Mouse (Mus musculus): ENCODE data around the gene Depdc1b.

Gene Depdc1b

GRCm38 (mm10) chr13:108317414-108317813 lies 1.3 kb downstream of the Depdc1b start:
- no peak for DNase-seq (ENCODE audit: low read depth, low spot score)

GRCm38 (mm10) chr13:108319028-108319427 lies 2.9 kb downstream of the Depdc1b start:
- DNase-seq (ENCODE audit: low read depth, low spot score), result no peak

- no peak for DNase-seq (ENCODE audit: low read depth, low spot score)
Measured at GRCm38 (mm10) chr13:108320216-108320615, 4.1 kb downstream of the Depdc1b start.

- DNase-seq (ENCODE audit: low read depth, low spot score), result no peak
Measured at GRCm38 (mm10) chr13:108322466-108322865, 6.3 kb downstream of the Depdc1b start.

GRCm38 (mm10) chr13:108323317-108323716 lies 7.2 kb downstream of the Depdc1b start:
- DNase-seq (ENCODE audit: low read depth, low spot score), result no peak

GRCm38 (mm10) chr13:108323866-108324829 lies 8.0 kb downstream of the Depdc1b start:
- DNase-seq (ENCODE audit: low read depth, low spot score), result no peak

GRCm38 (mm10) chr13:108325871-108326270 lies 9.7 kb downstream of the Depdc1b start:
- no peak for DNase-seq (ENCODE audit: low read depth, low spot score)

- DNase-seq (ENCODE audit: low read depth, low spot score), result no peak
Measured at GRCm38 (mm10) chr13:108326351-108326750, 10.2 kb downstream of the Depdc1b start.

GRCm38 (mm10) chr13:108327047-108327446 lies 10.9 kb downstream of the Depdc1b start:
- no peak for DNase-seq (ENCODE audit: low read depth, low spot score)

GRCm38 (mm10) chr13:108328406-108329180 lies 12.5 kb downstream of the Depdc1b start:
- no peak for DNase-seq (ENCODE audit: low read depth, low spot score)

GRCm38 (mm10) chr13:108329693-108330092 lies 13.6 kb downstream of the Depdc1b start:
- DNase-seq (ENCODE audit: low read depth, low spot score), result peak; percentile 60

- no peak for DNase-seq (ENCODE audit: low read depth, low spot score)
Measured at GRCm38 (mm10) chr13:108335257-108336003, 19.3 kb downstream of the Depdc1b start.

GRCm38 (mm10) chr13:108336192-108336591 lies 20.1 kb downstream of the Depdc1b start:
- no peak for DNase-seq (ENCODE audit: low read depth, low spot score)

GRCm38 (mm10) chr13:108337340-108337739 lies 21.2 kb downstream of the Depdc1b start:
- no peak for DNase-seq (ENCODE audit: low read depth, low spot score)

- no peak for DNase-seq (ENCODE audit: low read depth, low spot score)
Measured at GRCm38 (mm10) chr13:108338076-108338836, 22.1 kb downstream of the Depdc1b start.

GRCm38 (mm10) chr13:108339907-108340596 lies 23.9 kb downstream of the Depdc1b start:
- no peak for DNase-seq (ENCODE audit: low read depth, low spot score)

GRCm38 (mm10) chr13:108341585-108341984 lies 25.5 kb downstream of the Depdc1b start:
- peak; percentile 50 for DNase-seq (ENCODE audit: low read depth, low spot score)

- no peak for DNase-seq (ENCODE audit: low read depth, low spot score)
Measured at GRCm38 (mm10) chr13:108345756-108346155, 29.6 kb downstream of the Depdc1b start.

GRCm38 (mm10) chr13:108347016-108347415 lies 30.9 kb downstream of the Depdc1b start:
- DNase-seq (ENCODE audit: low read depth, low spot score), result peak; percentile 72

GRCm38 (mm10) chr13:108349624-108350023 lies 33.5 kb downstream of the Depdc1b start:
- no peak for DNase-seq (ENCODE audit: low read depth, low spot score)
